Mouse (Mus musculus): ENCODE results near the gene Fmo2. TPM values are rescaled to one million over a fixed set of nuclear protein-coding genes. Genes with fewer than 3 reads are reported as not detected.

Fmo2 gene
- polyA plus RNA-seq, 1 experiment: not detected

GRCm38 (mm10) chr1:162862328-162862727 lies 36.2 kb downstream of the Fmo2 start:
- Histone ChIP-seq H3K4me1 (ENCODE audit: control insufficient read depth) (peaks cover 5% of the 10 kb centered on the region), H3K9me3 (ENCODE audit: control insufficient read depth, low read length) (no peaks in the 10 kb centered on the region), H3K36me3 (ENCODE audit: control insufficient read depth) (no peaks in the 10 kb centered on the region), H3K27me3 (ENCODE audit: control insufficient read depth) (no peaks in the 10 kb centered on the region), H3K4me3 (replicated peaks) (no peak overlapping the region)
- TF ChIP-seq GATA1 (IDR thresholded peaks at IDR 0.05; ENCODE audit: low read length): no peak
- TF ChIP-seq TAL1 (IDR thresholded peaks at IDR 0.05; ENCODE audit: low read length): no peak

- Histone ChIP-seq H3K27me3 (ENCODE audit: control insufficient read depth) (no peaks in the 10 kb centered on the region), H3K4me3 (replicated peaks) (no peak overlapping the region), H3K4me1 (ENCODE audit: control insufficient read depth) (no peaks in the 10 kb centered on the region; the same call in 1 of the 2 replicates), H3K36me3 (ENCODE audit: control insufficient read depth) (no peaks in the 10 kb centered on the region), H3K9me3 (ENCODE audit: control insufficient read depth, low read length) (no peaks in the 10 kb centered on the region)
- TF ChIP-seq TAL1 (IDR thresholded peaks at IDR 0.05; ENCODE audit: low read length) (no peak), GATA1 (IDR thresholded peaks at IDR 0.05; ENCODE audit: low read length) (no peak)
Measured at GRCm38 (mm10) chr1:162859996-162860605, 38.4 kb downstream of the Fmo2 start.

- Histone ChIP-seq H3K27me3 (ENCODE audit: control insufficient read depth) (no peaks in the 10 kb centered on the region), H3K36me3 (ENCODE audit: control insufficient read depth) (no peaks in the 10 kb centered on the region), H3K9me3 (ENCODE audit: control insufficient read depth, low read length) (no peaks in the 10 kb centered on the region), H3K4me1 (ENCODE audit: control insufficient read depth) (no peaks in the 10 kb centered on the region; the same call in 1 of the 2 replicates), H3K4me3 (replicated peaks) (no peak overlapping the region)
- TF ChIP-seq TAL1 (IDR thresholded peaks at IDR 0.05; ENCODE audit: low read length) (no peak), GATA1 (IDR thresholded peaks at IDR 0.05; ENCODE audit: low read length) (no peak)
Measured at GRCm38 (mm10) chr1:162859545-162859976, 39.0 kb downstream of the Fmo2 start.

- H3K27me3 ChIP-seq (ENCODE audit: control insufficient read depth): no peaks in the 10 kb centered on the region
- no peaks in the 10 kb centered on the region for H3K36me3 ChIP-seq (ENCODE audit: control insufficient read depth)
- no peaks in the 10 kb centered on the region for H3K9me3 ChIP-seq (ENCODE audit: control insufficient read depth, low read length)
- TF ChIP-seq TAL1 (IDR thresholded peaks at IDR 0.05; ENCODE audit: low read length) (no peak), GATA1 (IDR thresholded peaks at IDR 0.05; ENCODE audit: low read length) (no peak)
- H3K4me1 ChIP-seq (ENCODE audit: control insufficient read depth): peaks cover 2% of the 10 kb centered on the region; the same call in 1 of the 2 replicates
- H3K4me3 ChIP-seq (replicated peaks): no peak overlapping the region
Measured at GRCm38 (mm10) chr1:162858748-162859130, 39.8 kb downstream of the Fmo2 start.

GRCm38 (mm10) chr1:162857766-162858747 lies 40.5 kb downstream of the Fmo2 start:
- Histone ChIP-seq H3K36me3 (ENCODE audit: control insufficient read depth) (no peaks in the 10 kb centered on the region), H3K9me3 (ENCODE audit: control insufficient read depth, low read length) (no peaks in the 10 kb centered on the region), H3K4me1 (ENCODE audit: control insufficient read depth) (peaks cover 4% of the 10 kb centered on the region; the same call in 1 of the 2 replicates), H3K27me3 (ENCODE audit: control insufficient read depth) (no peaks in the 10 kb centered on the region), H3K4me3 (replicated peaks) (no peak overlapping the region)
- TF ChIP-seq GATA1 (IDR thresholded peaks at IDR 0.05; ENCODE audit: low read length): no peak

- no peak for TF ChIP-seq TAL1 (IDR thresholded peaks at IDR 0.05; ENCODE audit: low read length)
- no peak for TF ChIP-seq GATA1 (IDR thresholded peaks at IDR 0.05; ENCODE audit: low read length)
- H3K4me3 ChIP-seq (replicated peaks): no peak overlapping the region
- no peaks in the 10 kb centered on the region for H3K27me3 ChIP-seq (ENCODE audit: control insufficient read depth)
- H3K4me1 ChIP-seq (ENCODE audit: control insufficient read depth): peaks cover 4% of the 10 kb centered on the region; the same call in 1 of the 2 replicates
- H3K9me3 ChIP-seq (ENCODE audit: control insufficient read depth, low read length): no peaks in the 10 kb centered on the region
- no peaks in the 10 kb centered on the region for H3K36me3 ChIP-seq (ENCODE audit: control insufficient read depth)
Measured at GRCm38 (mm10) chr1:162853812-162854482, 44.6 kb downstream of the Fmo2 start.

- Histone ChIP-seq H3K27me3 (ENCODE audit: control insufficient read depth) (no peaks in the 10 kb centered on the region), H3K9me3 (ENCODE audit: control insufficient read depth, low read length) (no peaks in the 10 kb centered on the region), H3K4me1 (ENCODE audit: control insufficient read depth) (no peaks in the 10 kb centered on the region), H3K4me3 (replicated peaks) (no peak overlapping the region), H3K36me3 (ENCODE audit: control insufficient read depth) (no peaks in the 10 kb centered on the region)
- no peak for TF ChIP-seq GATA1 (IDR thresholded peaks at IDR 0.05; ENCODE audit: low read length)
- TF ChIP-seq TAL1 (IDR thresholded peaks at IDR 0.05; ENCODE audit: low read length): no peak
Measured at GRCm38 (mm10) chr1:162847554-162847953, 51.0 kb downstream of the Fmo2 start.

- no peak for TF ChIP-seq GATA1 (IDR thresholded peaks at IDR 0.05; ENCODE audit: low read length)
- TF ChIP-seq TAL1 (IDR thresholded peaks at IDR 0.05; ENCODE audit: low read length): no peak
- no peaks in the 10 kb centered on the region for H3K27me3 ChIP-seq (ENCODE audit: control insufficient read depth)
- H3K36me3 ChIP-seq (ENCODE audit: control insufficient read depth): no peaks in the 10 kb centered on the region
- H3K4me1 ChIP-seq (ENCODE audit: control insufficient read depth): no peaks in the 10 kb centered on the region
- H3K4me3 ChIP-seq (replicated peaks): no peak overlapping the region
- no peaks in the 10 kb centered on the region for H3K9me3 ChIP-seq (ENCODE audit: control insufficient read depth, low read length)
Measured at GRCm38 (mm10) chr1:162840211-162840610, 58.3 kb downstream of the Fmo2 start.

GRCm38 (mm10) chr1:162838976-162839375 lies 59.5 kb downstream of the Fmo2 start:
- H3K27me3 ChIP-seq (ENCODE audit: control insufficient read depth): no peaks in the 10 kb centered on the region
- no peaks in the 10 kb centered on the region for H3K9me3 ChIP-seq (ENCODE audit: control insufficient read depth, low read length)
- H3K36me3 ChIP-seq (ENCODE audit: control insufficient read depth): no peaks in the 10 kb centered on the region
- TF ChIP-seq TAL1 (IDR thresholded peaks at IDR 0.05; ENCODE audit: low read length) (no peak), GATA1 (IDR thresholded peaks at IDR 0.05; ENCODE audit: low read length) (no peak)
- no peaks in the 10 kb centered on the region for H3K4me1 ChIP-seq (ENCODE audit: control insufficient read depth)
- no peak overlapping the region for H3K4me3 ChIP-seq (replicated peaks)
